Mouse (Mus musculus) forebrain, embryonic 14.5 days (tissue): ENCODE data around the gene Erc1. TPM values are rescaled to one million over a fixed set of nuclear protein-coding genes. Genes with fewer than 3 reads are reported as not detected.

ENCODE experiments used
- ATAC-seq: fragments of 200-750 bp; cut with Nextera tagmentation; 2 replicates; pipeline ENCODE4 v1.8.0; 2017; ENCODE audit warnings: mild to moderate bottlenecking, moderate library complexity
- DNase-seq: peaks from one replicate; pipeline ENCODE4 v3.0.0-alpha.2; 2015; ENCODE audit warnings: low spot score
- H3K27ac ChIP-seq: fragments of 300-500 bp; sonication (generic); 2 replicates; pipeline ENCODE4 v1.5.1; 2014; ENCODE audit warnings: low read depth, mild to moderate bottlenecking, control low read depth, low read length, moderate library complexity
- H3K27me3 ChIP-seq: fragments of 300-500 bp; sonication (generic); replicated peaks from 2 replicates; pipeline ENCODE4 v1.6.1; 2014; ENCODE audit warnings: low read length, control low read depth, mixed read lengths; ENCODE audit not compliant: control insufficient read depth, insufficient read depth
- H3K36me3 ChIP-seq: fragments of 300-500 bp; sonication (generic); 2 replicates; pipeline ENCODE4 v1.6.1; 2014; ENCODE audit warnings: low read length, control low read depth; ENCODE audit not compliant: control insufficient read depth, insufficient read depth
- H3K4me1 ChIP-seq: fragments of 300-500 bp; sonication (generic); 2 replicates; pipeline ENCODE4 v1.6.1; 2014; ENCODE audit warnings: antibody characterized with exemption, low read length, control low read depth; ENCODE audit not compliant: control insufficient read depth, insufficient read depth
- H3K4me2 ChIP-seq: fragments of 300-500 bp; sonication (generic); 2 replicates; pipeline ENCODE4 v1.6.1; 2014; ENCODE audit warnings: mild to moderate bottlenecking, control low read depth, low read length
- H3K4me3 ChIP-seq: fragments of 300-500 bp; sonication (generic); 2 replicates; pipeline ENCODE4 v1.5.1; 2014; ENCODE audit warnings: low read depth, low read length, control low read depth
- H3K9ac ChIP-seq: fragments of 300-500 bp; sonication (generic); 2 replicates; pipeline ENCODE4 v1.6.1; 2014; ENCODE audit warnings: mild to moderate bottlenecking, low read length, control low read depth, moderate library complexity
- H3K9me3 ChIP-seq: fragments of 300-500 bp; sonication (generic); replicated peaks from 2 replicates; pipeline ENCODE4 v1.6.1; 2016; ENCODE audit warnings: low read length, control low read depth, mixed read lengths; ENCODE audit not compliant: control insufficient read depth
- WGBS: fragments of 180-500 bp; shearing (Covaris S2); extraction: QIAGEN DNeasy Blood & Tissue Kit; methylation state at CpG from one replicate; pipeline ENCODE4 v1.1.7; 2014; 5-methylcytosine and 5-hydroxymethylcytosine counted together
- polyA plus RNA-seq: library from polyadenylated mRNA; unstranded; fragments of >200 nt; fragmentation: Nextera tagmentation; extraction: Ambion mirVana; gene quantifications from 2 replicates; pipeline ENCODE4 v1.2.1, GENCODE M21; 2014

Erc1 gene
- polyA plus RNA-seq = 28.1 and 37.7 TPM in 2 replicates

DNA sequence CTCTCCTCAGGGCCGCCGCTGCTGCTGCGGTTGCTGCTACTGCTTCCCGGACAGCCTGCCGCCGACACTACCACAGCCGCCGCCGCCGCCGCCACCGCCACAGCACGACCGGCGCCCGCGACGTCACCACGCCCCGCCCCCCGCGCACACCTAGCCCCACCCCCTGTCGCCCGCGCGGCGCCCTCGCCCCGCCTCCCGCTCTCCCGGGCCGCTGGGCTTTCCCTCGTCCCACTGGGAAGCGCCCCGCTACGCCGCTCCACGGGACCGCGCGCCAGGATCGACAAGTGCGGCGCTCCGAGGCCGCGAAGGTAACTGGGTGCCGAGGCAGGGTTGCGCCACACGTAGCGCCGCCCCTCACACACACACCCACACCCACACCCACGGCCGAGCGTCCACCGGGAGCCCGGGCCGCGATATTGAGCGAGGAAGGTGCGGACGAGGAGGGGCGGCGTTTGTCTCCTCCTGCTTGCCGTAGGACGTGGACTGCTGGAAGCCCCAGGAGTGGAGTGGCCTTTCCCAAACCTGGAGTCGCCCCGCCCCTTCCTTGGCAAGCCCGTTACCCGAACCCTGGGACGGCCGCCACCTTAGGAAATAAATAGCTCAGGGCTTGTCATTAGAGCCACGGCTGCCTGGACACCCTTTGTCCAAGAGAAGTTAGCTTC is at the start of gene Erc1:
TSS of gene Erc1 (minus strand) at position 134 of the 662 bp plus-strand sequence.
- peak within 1 kb of the TSS; percentile 71 for H3K4me2 ChIP-seq
- H3K4me1 ChIP-seq = peaks cover 11% of the 10 kb centered on the region
- H3K27me3 ChIP-seq = no peaks in the 10 kb centered on the region
- no peaks in the 10 kb centered on the region for H3K36me3 ChIP-seq
- DNase-seq (peak; percentile 94), ATAC-seq (peak; percentile 96)
- peak within 1 kb of the TSS; percentile 91 for H3K9ac ChIP-seq
- peak within 1 kb of the TSS; percentile 96 for H3K27ac ChIP-seq
- WGBS = under 1% methylated on average over 58 of the region's 73 CpGs
- H3K9me3 ChIP-seq = no peaks in the 10 kb centered on the region
- H3K4me3 ChIP-seq = peak within 1 kb of the TSS; percentile 87

DNA sequence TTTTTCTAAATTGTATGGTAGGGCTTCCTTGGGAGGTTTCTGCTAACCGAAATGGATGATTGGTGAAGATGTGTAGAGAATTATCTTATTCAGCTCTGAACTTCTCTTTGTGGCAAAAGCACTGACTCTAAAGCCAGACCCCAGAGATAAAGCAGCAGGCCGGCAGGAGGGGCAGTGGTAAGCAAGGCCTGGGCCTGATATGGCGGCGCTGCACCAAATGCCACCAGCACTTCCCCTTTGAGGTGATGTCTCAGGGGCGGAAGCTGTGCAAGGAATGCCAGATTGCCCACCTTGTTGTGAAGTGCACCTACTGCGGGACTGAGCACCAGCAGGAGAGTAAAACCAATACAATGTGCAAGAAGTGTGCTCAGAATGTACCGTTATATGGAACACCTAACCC is 44.7 kb upstream of the Erc1 start:
- Histone ChIP-seq H3K4me3 (no peak overlapping the region), H3K27me3 (no peaks in the 10 kb centered on the region), H3K4me1 (no peaks in the 10 kb centered on the region), H3K4me2 (no peak overlapping the region), H3K9me3 (no peaks in the 10 kb centered on the region), H3K9ac (no peak overlapping the region), H3K36me3 (no peaks in the 10 kb centered on the region), H3K27ac (no peak overlapping the region)
- DNase-seq (no peak), ATAC-seq (no peak)
- WGBS = 92% methylated on average over 7 of the region's 7 CpGs

DNA sequence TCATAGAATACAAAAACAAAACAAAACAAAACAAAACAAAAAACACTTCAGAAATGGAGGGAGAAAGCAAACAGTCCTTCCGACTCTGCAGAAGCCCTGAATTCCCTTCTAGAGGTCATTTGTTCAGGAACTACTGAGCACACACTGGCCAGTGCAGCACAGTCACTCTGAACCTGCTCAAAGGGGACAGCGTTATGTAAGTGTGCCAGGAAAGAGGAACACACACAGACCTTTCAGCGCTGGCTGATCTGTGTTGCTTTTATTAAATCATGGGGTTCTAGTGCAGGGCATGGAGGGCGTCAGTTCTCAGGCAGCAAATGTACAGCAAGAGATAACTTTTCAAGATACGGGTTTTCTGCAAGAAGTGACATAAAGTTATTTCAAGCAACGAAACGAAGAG is 35.2 kb upstream of the Erc1 start:
- Histone ChIP-seq H3K27me3 (no peaks in the 10 kb centered on the region), H3K36me3 (no peaks in the 10 kb centered on the region), H3K9me3 (no peaks in the 10 kb centered on the region), H3K4me1 (no peaks in the 10 kb centered on the region), H3K4me3 (no peak overlapping the region), H3K27ac (no peak overlapping the region), H3K9ac (no peak overlapping the region), H3K4me2 (no peak overlapping the region)
- ATAC-seq (no peak), DNase-seq (no peak)
- WGBS = 80% methylated on average over 7 of the region's 7 CpGs

DNA sequence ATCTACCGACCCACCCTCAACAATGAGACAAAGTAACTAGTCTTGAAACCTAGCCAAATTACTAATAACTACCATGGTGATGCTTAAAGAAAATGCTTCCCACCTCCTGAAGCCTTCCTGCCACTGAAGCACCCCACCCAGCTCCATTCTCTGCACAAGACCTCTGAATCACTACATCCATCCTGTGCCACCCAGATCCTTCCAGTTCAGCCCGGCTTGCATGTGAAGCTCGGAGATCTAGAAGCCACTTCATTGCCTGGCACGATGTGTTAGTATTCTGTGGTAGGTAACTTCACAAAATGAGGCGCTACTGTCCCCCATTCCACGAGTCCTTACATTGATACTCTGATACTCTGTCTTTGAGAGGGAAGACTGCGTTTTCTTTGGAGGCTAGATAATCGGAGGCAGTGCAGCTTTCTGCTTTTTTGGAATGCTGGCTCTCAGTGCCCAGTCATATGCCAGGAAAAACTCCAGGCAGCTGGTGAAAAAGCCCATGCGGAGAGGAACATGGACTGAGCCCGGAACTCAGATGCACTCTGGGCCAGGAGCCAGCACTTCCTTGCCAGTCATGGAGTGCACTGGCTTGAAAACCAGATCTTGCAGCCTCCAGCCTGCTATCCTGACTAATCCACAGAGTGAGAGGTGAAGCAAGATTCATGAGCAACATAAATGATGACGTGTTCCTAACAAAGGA is 16.5 kb upstream of the Erc1 start:
- Histone ChIP-seq H3K9me3 (no peaks in the 10 kb centered on the region), H3K4me3 (no peak overlapping the region), H3K27me3 (no peaks in the 10 kb centered on the region), H3K4me2 (no peak overlapping the region), H3K4me1 (no peaks in the 10 kb centered on the region), H3K27ac (no peak overlapping the region), H3K9ac (no peak overlapping the region), H3K36me3 (no peaks in the 10 kb centered on the region)
- ATAC-seq (peak; percentile 79; the same call in 1 of the 2 replicates), DNase-seq (peak; percentile 82)
- WGBS = 80% methylated on average over 11 of the region's 11 CpGs

DNA sequence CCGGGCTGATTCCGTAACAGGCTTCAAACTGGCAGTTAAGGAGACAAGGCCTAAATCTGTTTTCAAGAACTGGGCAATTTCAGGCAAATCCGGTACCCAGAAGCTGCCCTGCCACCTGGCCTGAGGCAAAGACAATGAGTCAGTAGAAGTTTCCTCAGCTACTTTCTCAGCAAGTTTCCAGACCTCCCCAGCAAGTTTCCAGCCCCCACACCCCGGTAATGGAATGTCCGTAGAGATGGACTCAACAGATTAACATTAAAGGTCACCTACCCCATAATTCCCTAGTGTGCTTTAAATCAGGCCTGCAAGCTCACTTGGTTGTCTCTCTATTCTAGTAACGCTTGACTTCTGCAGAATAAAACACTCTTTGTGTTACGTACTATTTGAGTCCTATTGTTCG is 13.6 kb upstream of the Erc1 start:
- DNase-seq = no peak
- WGBS = 37% methylated on average over 8 of the region's 8 CpGs
- no peaks in the 10 kb centered on the region for H3K27me3 ChIP-seq
- H3K9ac ChIP-seq = no peak overlapping the region
- no peaks in the 10 kb centered on the region for H3K36me3 ChIP-seq
- H3K4me1 ChIP-seq = no peaks in the 10 kb centered on the region
- ATAC-seq = no peak
- H3K9me3 ChIP-seq = no peaks in the 10 kb centered on the region
- no peak overlapping the region for H3K27ac ChIP-seq
- H3K4me2 ChIP-seq = no peak overlapping the region
- H3K4me3 ChIP-seq = no peak overlapping the region

DNA sequence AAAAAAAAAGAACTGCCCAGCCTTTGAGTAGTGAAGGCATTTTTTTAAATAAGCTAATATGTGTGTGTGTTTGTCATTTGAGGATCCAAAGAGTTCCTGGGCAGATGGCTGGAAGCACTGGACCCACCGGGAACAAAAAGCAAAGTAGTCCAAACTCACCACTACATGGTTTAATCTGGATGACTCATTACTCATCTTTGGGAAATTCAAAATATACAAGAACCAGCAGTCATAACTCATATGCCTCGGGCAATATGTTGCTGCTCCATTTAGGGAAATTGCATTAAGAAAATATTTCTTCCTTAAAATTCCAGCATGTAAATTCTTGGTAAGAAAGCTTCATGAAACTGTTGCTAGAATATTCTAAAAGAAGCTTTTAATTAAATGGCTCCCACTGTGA is 12.3 kb upstream of the Erc1 start:
- H3K4me3 ChIP-seq = no peak overlapping the region
- WGBS = 95% methylated on average over 2 of the region's 2 CpGs
- no peak overlapping the region for H3K4me2 ChIP-seq
- DNase-seq (no peak), ATAC-seq (no peak)
- H3K27me3 ChIP-seq = no peaks in the 10 kb centered on the region
- no peak overlapping the region for H3K27ac ChIP-seq
- peaks cover 8% of the 10 kb centered on the region; the same call in 1 of the 2 replicates for H3K4me1 ChIP-seq
- no peaks in the 10 kb centered on the region for H3K36me3 ChIP-seq
- H3K9me3 ChIP-seq = no peaks in the 10 kb centered on the region
- no peak overlapping the region for H3K9ac ChIP-seq

DNA sequence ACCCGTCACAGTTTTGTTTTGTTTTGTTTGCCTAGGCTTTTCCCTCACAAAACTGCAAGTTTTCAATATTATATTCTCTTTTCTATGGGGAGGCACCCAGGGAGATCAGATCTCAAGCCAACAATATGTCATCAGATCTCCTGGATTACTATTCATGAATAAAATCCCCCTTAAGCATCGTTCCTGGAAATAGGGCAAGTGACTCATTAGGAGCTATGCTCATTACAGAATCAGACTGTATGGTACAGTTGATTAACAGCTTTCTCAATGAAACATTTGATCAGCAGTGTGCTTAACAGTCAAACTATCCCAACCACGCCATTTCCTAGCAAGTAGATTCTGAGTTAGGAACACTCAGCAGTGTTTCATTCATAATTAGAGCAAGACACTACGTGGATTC is 7.5 kb upstream of the Erc1 start:
- DNase-seq (peak; percentile 65), ATAC-seq (peak; percentile 44)
- H3K9ac ChIP-seq = no peak overlapping the region
- H3K4me3 ChIP-seq = no peak overlapping the region
- H3K27me3 ChIP-seq = no peaks in the 10 kb centered on the region
- no peak overlapping the region for H3K4me2 ChIP-seq
- 32% methylated on average over 4 of the region's 4 CpGs for WGBS
- H3K9me3 ChIP-seq = no peaks in the 10 kb centered on the region
- H3K36me3 ChIP-seq = no peaks in the 10 kb centered on the region
- H3K27ac ChIP-seq = no peak overlapping the region
- peaks cover 8% of the 10 kb centered on the region; the same call in 1 of the 2 replicates for H3K4me1 ChIP-seq

DNA sequence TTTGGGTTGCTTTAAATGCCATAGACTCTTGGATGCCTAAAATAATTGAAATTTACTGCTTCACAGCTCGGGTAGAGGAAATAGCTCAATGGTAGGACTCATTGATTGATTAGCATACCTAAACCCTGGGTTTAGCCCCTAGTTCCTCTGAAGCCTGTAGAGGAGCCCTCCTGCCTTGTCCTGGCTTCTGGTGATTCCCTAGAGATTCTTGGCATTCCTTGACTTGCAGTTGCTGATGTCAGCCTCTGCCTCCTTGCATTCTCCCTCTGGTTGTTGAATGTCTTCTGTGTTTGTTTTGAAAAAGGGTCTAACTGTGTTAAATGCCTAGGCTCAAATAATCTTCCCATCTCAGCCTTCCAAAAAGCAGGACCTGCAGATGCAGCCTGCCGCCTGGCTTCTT is 6.2 kb upstream of the Erc1 start:
- H3K9me3 ChIP-seq = no peaks in the 10 kb centered on the region
- no peak overlapping the region for H3K4me3 ChIP-seq
- DNase-seq = no peak
- ATAC-seq = no peak
- H3K4me1 ChIP-seq = peaks cover 8% of the 10 kb centered on the region; the same call in 1 of the 2 replicates
- no peak overlapping the region for H3K9ac ChIP-seq
- H3K27ac ChIP-seq = no peak overlapping the region
- no peak overlapping the region for H3K4me2 ChIP-seq
- H3K36me3 ChIP-seq = no peaks in the 10 kb centered on the region
- no peaks in the 10 kb centered on the region for H3K27me3 ChIP-seq
- WGBS = 59% methylated on average over 2 of the region's 2 CpGs

DNA sequence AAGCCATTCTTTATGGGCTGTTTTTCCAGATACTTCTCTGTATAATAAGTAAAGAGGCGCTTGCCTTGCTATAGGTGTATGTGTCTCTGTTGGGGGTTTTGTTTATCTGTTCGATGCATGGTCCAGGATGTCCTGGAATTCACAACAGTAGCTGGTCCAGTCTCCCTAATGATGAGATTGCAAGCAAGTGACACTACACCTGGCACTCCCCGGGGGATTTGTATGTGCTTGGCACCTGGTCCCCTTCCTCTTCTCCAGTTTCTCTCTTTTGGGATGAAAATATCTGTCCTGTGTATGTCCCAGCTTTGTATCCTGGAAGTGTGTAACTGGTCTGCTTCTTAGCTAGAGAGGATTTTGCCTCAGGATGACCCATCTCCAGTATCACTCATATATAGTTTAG is 1.9 kb upstream of the Erc1 start:
- 98% methylated on average over 3 of the region's 3 CpGs for WGBS
- H3K4me1 ChIP-seq = peaks cover 11% of the 10 kb centered on the region
- no peaks in the 10 kb centered on the region for H3K27me3 ChIP-seq

More for the DNA sequence above, 1.9 kb upstream of the Erc1 start:
- no peaks in the 10 kb centered on the region for H3K9me3 ChIP-seq
- ATAC-seq (no peak), DNase-seq (no peak)
- no peak overlapping the region for H3K9ac ChIP-seq
- no peak overlapping the region for H3K4me3 ChIP-seq
- no peak overlapping the region for H3K27ac ChIP-seq
- no peak overlapping the region for H3K4me2 ChIP-seq
- H3K36me3 ChIP-seq = no peaks in the 10 kb centered on the region
